Mouse (Mus musculus): ENCODE results near the gene Hrc. TPM values are rescaled to one million over a fixed set of nuclear protein-coding genes. Genes with fewer than 3 reads are reported as not detected.

The Hrc gene
- polyA plus RNA-seq (2016; fragmentation: Nextera tagmentation; extraction: Ambion mirVana) = 0.36 and 0.42 TPM in 2 replicates

DNA sequence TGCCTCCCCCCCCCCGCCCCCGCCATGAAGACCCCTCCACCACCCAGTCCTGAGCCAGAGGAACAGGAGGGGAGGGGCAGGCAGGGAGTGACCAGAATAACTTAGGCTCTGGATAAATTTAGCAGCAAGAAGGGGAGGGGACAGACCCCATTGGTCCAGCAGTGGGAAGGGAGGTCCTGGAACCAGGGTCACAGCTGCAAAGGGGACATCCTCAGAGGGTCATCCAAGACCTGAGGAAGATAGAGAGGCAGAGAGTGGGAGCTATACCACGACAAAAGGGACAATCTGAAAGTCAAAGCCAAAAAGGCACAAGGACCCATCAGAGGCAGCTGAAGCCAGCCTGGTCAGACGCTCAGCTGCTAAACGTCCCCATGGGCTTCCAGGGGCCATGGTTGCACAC is at the start of gene Hrc:
Hrc (plus strand) TSS at position 235 of the 400 bp plus-strand sequence.
- peaks cover 69% of the 10 kb centered on the region for H3K4me1 ChIP-seq (replicated peaks)
- H3K27ac ChIP-seq = peak within 1 kb of the TSS; percentile 89; the same call in 1 of the 2 replicates

GRCm38 (mm10) chr7:45286486-45286885 is 48.6 kb upstream of the Hrc start:
- H3K27ac ChIP-seq = no peak overlapping the region
- H3K27me3 ChIP-seq (ENCODE audit: insufficient read depth, poor library complexity, severe bottlenecking) = no peaks in the 10 kb centered on the region
- H3K9me3 ChIP-seq = no peaks in the 10 kb centered on the region
- no peaks in the 10 kb centered on the region for H3K4me1 ChIP-seq (replicated peaks)
- no peaks in the 10 kb centered on the region for H3K36me3 ChIP-seq
- WGBS = 85% methylated on average over 13 of the region's 13 CpGs
- no peak for DNase-seq (ENCODE audit: low spot score)
- no peak overlapping the region for H3K4me3 ChIP-seq

More for the DNA sequence above, at the start of gene Hrc:
- WGBS = 30% methylated on average over 5 of the region's 5 CpGs
- Histone ChIP-seq H3K9me3 (no peaks in the 10 kb centered on the region), H3K27me3 (ENCODE audit: insufficient read depth, poor library complexity, severe bottlenecking) (peaks cover 49% of the 10 kb centered on the region), H3K4me3 (peak within 1 kb of the TSS; percentile 80; the same call in 1 of the 2 replicates), H3K36me3 (no peaks in the 10 kb centered on the region)
- no peak for DNase-seq (ENCODE audit: low spot score)

GRCm38 (mm10) chr7:45296626-45297025 is 38.5 kb upstream of the Hrc start:
- H3K27ac ChIP-seq = no peak overlapping the region
- H3K27me3 ChIP-seq (ENCODE audit: insufficient read depth, poor library complexity, severe bottlenecking) = no peaks in the 10 kb centered on the region
- H3K9me3 ChIP-seq = no peaks in the 10 kb centered on the region
- DNase-seq (ENCODE audit: low spot score) = no peak
- 80% methylated on average over 1 of the region's 1 CpGs for WGBS
- peaks cover 6% of the 10 kb centered on the region; the same call in 1 of the 2 replicates for H3K4me1 ChIP-seq (replicated peaks)
- H3K36me3 ChIP-seq = no peaks in the 10 kb centered on the region
- no peak overlapping the region for H3K4me3 ChIP-seq

DNA sequence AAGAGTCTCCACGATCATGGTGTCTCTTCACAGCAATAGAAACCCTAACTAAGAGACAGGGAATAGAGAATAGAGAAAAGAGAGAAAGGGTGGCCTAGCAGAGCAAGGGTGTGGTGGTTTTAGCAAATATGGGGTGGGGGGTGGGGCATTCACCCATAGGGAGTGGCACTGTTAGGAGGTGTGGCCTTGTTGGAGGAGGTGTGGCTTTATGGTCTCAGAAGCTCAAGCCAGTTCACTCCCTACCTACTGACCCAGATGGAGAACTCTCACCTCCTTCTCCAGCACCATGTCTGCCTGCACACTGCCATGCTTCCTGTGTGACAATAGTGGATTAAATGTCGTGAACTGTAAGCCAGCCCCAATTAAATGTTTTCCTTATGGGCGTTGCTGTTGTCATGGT is 37.5 kb upstream of the Hrc start:
- Histone ChIP-seq H3K27ac (no peak overlapping the region), H3K27me3 (ENCODE audit: insufficient read depth, poor library complexity, severe bottlenecking) (no peaks in the 10 kb centered on the region), H3K4me1 (replicated peaks) (peaks cover 6% of the 10 kb centered on the region; the same call in 1 of the 2 replicates), H3K36me3 (no peaks in the 10 kb centered on the region), H3K9me3 (no peaks in the 10 kb centered on the region), H3K4me3 (no peak overlapping the region)
- WGBS = 70% methylated on average over 3 of the region's 3 CpGs
- no peak for DNase-seq (ENCODE audit: low spot score)

GRCm38 (mm10) chr7:45299752-45300151 is 35.3 kb upstream of the Hrc start:
- H3K9me3 ChIP-seq = no peaks in the 10 kb centered on the region
- H3K4me3 ChIP-seq = no peak overlapping the region
- no peak overlapping the region for H3K27ac ChIP-seq
- H3K36me3 ChIP-seq = no peaks in the 10 kb centered on the region
- 18% methylated on average over 5 of the region's 5 CpGs for WGBS
- DNase-seq (ENCODE audit: low spot score) = peak; percentile 63
- peaks cover 11% of the 10 kb centered on the region for H3K4me1 ChIP-seq (replicated peaks)
- H3K27me3 ChIP-seq (ENCODE audit: insufficient read depth, poor library complexity, severe bottlenecking) = no peaks in the 10 kb centered on the region

DNA sequence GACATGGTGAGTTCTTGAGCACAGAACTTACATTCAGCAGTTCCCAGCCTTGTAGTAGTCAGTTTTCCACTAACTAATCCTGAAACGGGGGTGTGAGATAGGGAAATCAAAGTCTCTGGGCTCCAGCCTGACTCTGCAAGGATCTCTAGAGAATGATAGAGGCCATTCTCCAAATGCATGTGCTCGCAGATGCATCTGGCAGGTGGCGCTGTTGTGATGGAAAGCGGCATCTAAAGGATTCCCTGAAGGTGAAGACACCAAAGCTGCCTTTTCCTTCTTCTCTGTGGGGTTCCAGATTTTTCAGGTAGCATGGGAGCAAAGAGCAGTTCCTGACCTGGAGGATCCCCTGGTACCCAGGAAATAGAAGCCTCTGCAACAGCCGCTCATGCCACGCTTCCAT is 34.8 kb upstream of the Hrc start:
- Histone ChIP-seq H3K36me3 (no peaks in the 10 kb centered on the region), H3K9me3 (no peaks in the 10 kb centered on the region), H3K27ac (no peak overlapping the region), H3K4me3 (no peak overlapping the region), H3K27me3 (ENCODE audit: insufficient read depth, poor library complexity, severe bottlenecking) (no peaks in the 10 kb centered on the region), H3K4me1 (replicated peaks) (peaks cover 16% of the 10 kb centered on the region)
- peak; percentile 58 for DNase-seq (ENCODE audit: low spot score)
- WGBS = 17% methylated on average over 6 of the region's 6 CpGs

GRCm38 (mm10) chr7:45302626-45303025 is 32.5 kb upstream of the Hrc start:
- Histone ChIP-seq H3K27me3 (ENCODE audit: insufficient read depth, poor library complexity, severe bottlenecking) (no peaks in the 10 kb centered on the region), H3K36me3 (no peaks in the 10 kb centered on the region), H3K4me1 (replicated peaks) (peaks cover 20% of the 10 kb centered on the region), H3K9me3 (no peaks in the 10 kb centered on the region), H3K4me3 (no peak overlapping the region), H3K27ac (no peak overlapping the region)
- 88% methylated on average over 8 of the region's 8 CpGs for WGBS
- no peak for DNase-seq (ENCODE audit: low spot score)

DNA sequence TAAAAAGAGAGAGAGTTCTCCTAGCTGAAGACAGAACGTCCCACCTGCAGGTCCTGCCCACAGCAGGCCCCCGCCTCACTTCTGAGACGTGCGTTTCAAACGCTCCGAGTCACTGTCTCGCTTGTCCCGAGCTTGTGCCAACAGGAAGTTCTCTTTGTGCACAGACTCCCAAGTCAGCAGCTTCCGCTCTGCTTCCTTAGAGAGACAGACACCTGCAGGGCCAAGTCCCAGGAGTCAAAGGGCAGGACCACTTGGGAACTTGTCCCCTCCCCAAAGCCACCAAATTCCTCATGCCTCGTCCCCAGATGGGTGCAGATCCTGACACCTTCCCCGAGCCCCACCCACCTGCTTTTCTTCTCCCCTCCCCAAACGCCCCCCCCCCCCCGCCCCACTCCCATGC is 30.2 kb upstream of the Hrc start:
- H3K4me1 ChIP-seq (replicated peaks) = peaks cover 32% of the 10 kb centered on the region
- H3K4me3 ChIP-seq = peak overlapping the region; percentile 49
- peaks cover 5% of the 10 kb centered on the region; the same call in 1 of the 2 replicates for H3K27me3 ChIP-seq (ENCODE audit: insufficient read depth, poor library complexity, severe bottlenecking)
- peak overlapping the region; percentile 76 for H3K27ac ChIP-seq
- DNase-seq (ENCODE audit: low spot score) = no peak
- WGBS = 13% methylated on average over 13 of the region's 13 CpGs
- H3K36me3 ChIP-seq = no peaks in the 10 kb centered on the region
- H3K9me3 ChIP-seq = no peaks in the 10 kb centered on the region

- Histone ChIP-seq H3K27me3 (ENCODE audit: insufficient read depth, poor library complexity, severe bottlenecking) (peaks cover 5% of the 10 kb centered on the region; the same call in 1 of the 2 replicates), H3K4me1 (replicated peaks) (peaks cover 29% of the 10 kb centered on the region), H3K9me3 (no peaks in the 10 kb centered on the region), H3K4me3 (peak overlapping the region; percentile 49), H3K36me3 (no peaks in the 10 kb centered on the region), H3K27ac (peak overlapping the region; percentile 76)
- DNase-seq (ENCODE audit: low spot score) = peak; percentile 81
- WGBS = 4% methylated on average over 17 of the region's 17 CpGs
These were observed 29.8 kb upstream of the Hrc start for GRCm38 (mm10) chr7:45305275-45305674.

- Histone ChIP-seq H3K27me3 (ENCODE audit: insufficient read depth, poor library complexity, severe bottlenecking) (peaks cover 10% of the 10 kb centered on the region; the same call in 1 of the 2 replicates), H3K27ac (peak overlapping the region; percentile 70), H3K9me3 (no peaks in the 10 kb centered on the region), H3K36me3 (no peaks in the 10 kb centered on the region), H3K4me1 (replicated peaks) (peaks cover 40% of the 10 kb centered on the region), H3K4me3 (no peak overlapping the region)
- 66% methylated on average over 15 of the region's 15 CpGs for WGBS
- DNase-seq (ENCODE audit: low spot score) = no peak
These were observed 26.4 kb upstream of the Hrc start for GRCm38 (mm10) chr7:45308551-45309240.

GRCm38 (mm10) chr7:45309455-45309854 is 25.6 kb upstream of the Hrc start:
- Histone ChIP-seq H3K9me3 (no peaks in the 10 kb centered on the region), H3K27me3 (ENCODE audit: insufficient read depth, poor library complexity, severe bottlenecking) (peaks cover 10% of the 10 kb centered on the region; the same call in 1 of the 2 replicates), H3K4me1 (replicated peaks) (peaks cover 41% of the 10 kb centered on the region), H3K4me3 (no peak overlapping the region), H3K36me3 (no peaks in the 10 kb centered on the region), H3K27ac (peak overlapping the region; percentile 70)
- WGBS = 14% methylated on average over 9 of the region's 9 CpGs
- peak; percentile 77 for DNase-seq (ENCODE audit: low spot score)

- 68% methylated on average over 8 of the region's 8 CpGs for WGBS
- no peaks in the 10 kb centered on the region for H3K9me3 ChIP-seq
- no peak for DNase-seq (ENCODE audit: low spot score)
- no peak overlapping the region for H3K27ac ChIP-seq
- H3K4me3 ChIP-seq = no peak overlapping the region
- H3K36me3 ChIP-seq = 0 out of 2 replicates have a peak, but pooled peaks cover 3% of the 10 kb centered on the region
- H3K4me1 ChIP-seq (replicated peaks) = peaks cover 29% of the 10 kb centered on the region
- H3K27me3 ChIP-seq (ENCODE audit: insufficient read depth, poor library complexity, severe bottlenecking) = peaks cover 10% of the 10 kb centered on the region; the same call in 1 of the 2 replicates
These were observed 23.1 kb upstream of the Hrc start for GRCm38 (mm10) chr7:45312023-45312422.

DNA sequence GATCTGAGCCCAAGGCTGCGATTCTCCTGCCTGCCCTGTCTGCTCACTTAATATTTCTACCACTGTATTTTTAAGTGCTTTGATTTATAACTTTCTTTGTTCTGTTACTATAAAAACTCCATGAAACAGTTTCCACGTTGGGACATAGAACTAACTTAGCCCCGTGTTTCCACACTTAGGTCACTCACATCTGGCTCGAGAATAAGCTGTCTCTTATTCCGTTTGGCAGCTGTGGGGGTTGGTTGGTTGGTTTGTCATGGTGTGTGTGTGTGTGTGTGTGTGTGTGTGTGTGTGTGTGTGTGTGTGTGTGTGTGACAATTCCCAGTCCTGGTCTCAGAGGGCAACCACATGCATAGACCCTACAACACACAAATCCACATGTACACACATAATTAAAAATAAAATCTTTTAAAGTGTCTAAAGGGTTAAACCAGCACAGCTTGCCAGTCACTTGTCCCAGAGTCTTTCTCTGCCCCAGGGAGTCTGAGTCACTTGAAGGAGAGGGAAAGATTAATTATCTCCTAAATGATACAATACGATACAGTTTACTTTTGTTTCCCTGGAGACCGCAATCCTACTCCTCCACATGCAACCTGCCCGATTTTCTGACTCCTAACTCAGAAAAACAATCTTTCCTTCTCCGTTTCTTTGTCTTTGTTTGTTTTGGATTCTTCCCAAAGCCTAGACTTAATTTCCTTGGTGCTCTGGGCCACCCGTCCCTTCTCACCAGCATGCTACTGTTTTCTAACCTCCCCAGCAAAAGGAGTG is 22.2 kb upstream of the Hrc start:
- H3K4me3 ChIP-seq = no peak overlapping the region
- H3K36me3 ChIP-seq = peaks cover 6% of the 10 kb centered on the region; the same call in 1 of the 2 replicates
- no peak for DNase-seq (ENCODE audit: low spot score)
- H3K4me1 ChIP-seq (replicated peaks) = peaks cover 29% of the 10 kb centered on the region
- no peak overlapping the region for H3K27ac ChIP-seq
- WGBS = 40% methylated on average over 10 of the region's 10 CpGs
- H3K9me3 ChIP-seq = no peaks in the 10 kb centered on the region
- peaks cover 10% of the 10 kb centered on the region; the same call in 1 of the 2 replicates for H3K27me3 ChIP-seq (ENCODE audit: insufficient read depth, poor library complexity, severe bottlenecking)
